Mouse (Mus musculus): ENCODE results near the gene Tlr13. TPM values are rescaled to one million over a fixed set of nuclear protein-coding genes. Genes with fewer than 3 reads are reported as not detected.
"Not testable (repeated sequence)": the region's sequence is repeated elsewhere in the genome, so short reads cannot be mapped to it uniquely, and the experiment has no call there.

Gene Tlr13
- total and polyA plus RNA-seq, 2 experiments from 2014 or later, result 0.38 to 0.78 TPM

DNA sequence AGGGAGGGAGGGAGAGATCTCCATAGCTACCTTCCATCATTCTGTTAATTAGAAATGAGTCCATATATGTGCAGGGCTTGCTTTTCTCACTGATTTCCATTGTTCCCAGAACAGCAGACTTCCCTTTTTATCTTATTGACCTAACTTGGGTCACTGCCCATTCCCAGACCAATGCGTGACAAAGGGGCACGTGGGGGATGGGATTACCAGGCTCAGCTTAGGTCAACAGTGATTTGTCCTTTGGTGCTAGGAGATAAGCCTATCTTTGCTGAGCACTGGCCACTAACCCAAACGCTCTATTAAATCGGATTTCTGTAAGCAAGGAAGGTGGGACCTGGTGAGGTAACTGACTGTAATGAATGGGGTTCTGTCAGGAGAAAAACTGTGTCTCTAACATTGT lies 41.3 kb downstream of the Tlr13 start:
- peaks cover 8% of the 10 kb centered on the region; the same call in 1 of the 2 replicates for H3K4me1 ChIP-seq (ENCODE audit: insufficient read depth, low read length)
- no peak overlapping the region for H3K9ac ChIP-seq (replicated peaks; ENCODE audit: low read length)
- TF ChIP-seq CTCF (IDR thresholded peaks at IDR 0.05; ENCODE audit: low read depth), result no peak
- no peaks in the 10 kb centered on the region for H3K27me3 ChIP-seq (ENCODE audit: insufficient read depth, low read length)
- no peak for ATAC-seq
- no peak overlapping the region for H3K4me3 ChIP-seq (ENCODE audit: low read length)
- H3K9me3 ChIP-seq (ENCODE audit: low read length), result no peaks in the 10 kb centered on the region
- WGBS, result 42% methylated on average over 4 of the region's 4 CpGs
- no peaks in the 10 kb centered on the region for H3K36me3 ChIP-seq (ENCODE audit: insufficient read depth, low read length)
- no peak for DNase-seq (ENCODE audit: low spot score)
- no peak overlapping the region for H3K4me2 ChIP-seq (ENCODE audit: low read depth, low read length)
- no peak overlapping the region for H3K27ac ChIP-seq

DNA sequence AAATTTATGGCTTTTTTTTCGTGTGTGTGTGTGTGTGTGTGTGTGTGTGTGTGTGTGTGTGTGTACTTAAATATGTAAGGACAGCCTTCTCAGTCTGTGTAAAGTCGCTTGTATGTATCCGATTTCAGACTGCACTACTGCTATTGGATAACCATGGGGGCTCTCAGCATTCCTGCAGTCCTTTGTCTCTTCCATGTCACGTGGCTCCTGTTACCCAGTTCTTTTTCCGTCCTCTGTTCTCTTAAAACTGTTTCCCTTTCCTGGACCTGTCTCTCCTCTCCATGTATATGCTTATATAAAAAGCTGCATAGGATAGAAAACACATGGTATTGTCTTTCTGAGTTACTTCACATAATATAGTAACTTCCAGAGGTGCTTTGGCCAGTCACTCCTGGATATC lies 42.7 kb downstream of the Tlr13 start:
- peak; percentile 7 for DNase-seq (ENCODE audit: low spot score)

DNA sequence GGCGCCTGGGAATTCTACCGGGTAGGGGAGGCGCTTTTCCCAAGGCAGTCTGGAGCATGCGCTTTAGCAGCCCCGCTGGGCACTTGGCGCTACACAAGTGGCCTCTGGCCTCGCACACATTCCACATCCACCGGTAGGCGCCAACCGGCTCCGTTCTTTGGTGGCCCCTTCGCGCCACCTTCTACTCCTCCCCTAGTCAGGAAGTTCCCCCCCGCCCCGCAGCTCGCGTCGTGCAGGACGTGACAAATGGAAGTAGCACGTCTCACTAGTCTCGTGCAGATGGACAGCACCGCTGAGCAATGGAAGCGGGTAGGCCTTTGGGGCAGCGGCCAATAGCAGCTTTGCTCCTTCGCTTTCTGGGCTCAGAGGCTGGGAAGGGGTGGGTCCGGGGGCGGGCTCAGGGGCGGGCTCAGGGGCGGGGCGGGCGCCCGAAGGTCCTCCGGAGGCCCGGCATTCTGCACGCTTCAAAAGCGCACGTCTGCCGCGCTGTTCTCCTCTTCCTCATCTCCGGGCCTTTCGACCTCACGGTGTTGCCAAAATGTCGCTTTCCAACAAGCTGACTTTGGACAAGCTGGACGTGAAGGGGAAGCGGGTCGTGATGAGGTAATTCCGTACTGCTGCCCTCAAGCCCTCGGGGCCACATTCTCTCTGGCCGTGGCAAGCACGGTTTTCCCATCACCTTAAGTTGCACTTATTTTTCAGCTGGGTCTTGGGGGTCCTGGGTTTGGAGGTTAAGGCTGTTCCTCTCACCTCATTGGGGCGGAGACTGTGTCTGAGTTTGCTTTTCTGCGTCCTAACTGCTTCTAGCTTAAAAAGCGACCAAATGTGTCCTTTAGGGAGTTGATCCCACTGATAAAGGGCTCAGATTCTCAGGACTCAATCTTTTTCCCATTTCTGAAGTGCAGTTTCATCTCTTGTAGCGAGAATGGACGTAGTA lies 44.0 kb downstream of the Tlr13 start, which contains the start of gene Pgk1:
Gene Pgk1 (plus strand): TSS at position 388 of the 937 bp plus-strand sequence.
- peak; percentile 18; the same call in 1 of the 2 replicates for TF ChIP-seq CTCF (IDR thresholded peaks at IDR 0.05; ENCODE audit: low read depth)
- 25% methylated on average over 55 of the region's 55 CpGs for WGBS
- peak within 1 kb of the TSS; percentile 66 for H3K27ac ChIP-seq

More for the DNA sequence above, 42.7 kb downstream of the Tlr13 start:
- TF ChIP-seq CTCF (IDR thresholded peaks at IDR 0.05; ENCODE audit: low read depth), result no peak
- H3K4me1 ChIP-seq (ENCODE audit: insufficient read depth, low read length), result peaks cover 8% of the 10 kb centered on the region; the same call in 1 of the 2 replicates
- H3K9me3 ChIP-seq (ENCODE audit: low read length), result no peaks in the 10 kb centered on the region
- peak overlapping the region; percentile 41; the same call in 1 of the 2 replicates for H3K4me2 ChIP-seq (ENCODE audit: low read depth, low read length)
- WGBS, result 30% methylated on average over 5 of the region's 5 CpGs
- ATAC-seq, result no peak
- no peaks in the 10 kb centered on the region for H3K27me3 ChIP-seq (ENCODE audit: insufficient read depth, low read length)
- H3K4me3 ChIP-seq (ENCODE audit: low read length), result no peak overlapping the region
- H3K9ac ChIP-seq (replicated peaks; ENCODE audit: low read length), result no peak overlapping the region
- peak overlapping the region; percentile 66; the same call in 1 of the 2 replicates for H3K27ac ChIP-seq
- H3K36me3 ChIP-seq (ENCODE audit: insufficient read depth, low read length), result no peaks in the 10 kb centered on the region

DNA sequence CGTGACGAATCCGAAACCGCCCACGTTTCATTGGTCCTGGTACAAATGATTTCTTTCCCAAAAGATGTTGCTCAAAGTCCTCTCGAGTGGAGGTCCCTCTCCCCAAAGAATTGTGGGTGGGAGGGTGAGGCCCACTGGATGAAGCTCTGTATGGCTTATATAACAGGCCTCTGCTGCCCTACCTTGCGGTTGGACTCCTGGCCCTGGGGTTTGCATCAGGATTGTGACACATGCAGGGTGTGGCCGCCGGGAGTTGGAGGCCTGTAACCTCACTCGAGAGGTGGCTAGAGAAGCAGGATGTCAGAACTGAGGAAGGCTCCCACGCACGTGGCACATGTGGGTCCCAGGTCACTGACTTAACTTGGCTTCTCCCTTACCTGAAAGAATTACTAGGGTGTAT lies 44.7 kb downstream of the Tlr13 start:
- Histone ChIP-seq H3K36me3 (ENCODE audit: insufficient read depth, low read length) (no peaks in the 10 kb centered on the region), H3K9ac (replicated peaks; ENCODE audit: low read length) (peak overlapping the region; percentile 53), H3K4me3 (ENCODE audit: low read length) (peak overlapping the region; percentile 48), H3K27ac (no peak overlapping the region), H3K4me1 (ENCODE audit: insufficient read depth, low read length) (peaks cover 8% of the 10 kb centered on the region; the same call in 1 of the 2 replicates), H3K27me3 (ENCODE audit: insufficient read depth, low read length) (no peaks in the 10 kb centered on the region), H3K4me2 (ENCODE audit: low read depth, low read length) (peak overlapping the region; percentile 52), H3K9me3 (ENCODE audit: low read length) (no peaks in the 10 kb centered on the region)
- DNase-seq (ENCODE audit: low spot score), result no peak
- TF ChIP-seq CTCF (IDR thresholded peaks at IDR 0.05; ENCODE audit: low read depth), result no peak
- 32% methylated on average over 12 of the region's 12 CpGs for WGBS
- ATAC-seq, result no peak

More for the DNA sequence above, 44.0 kb downstream of the Tlr13 start, which contains the start of gene Pgk1:
- Histone ChIP-seq H3K4me1 (ENCODE audit: insufficient read depth, low read length) (peaks cover 8% of the 10 kb centered on the region; the same call in 1 of the 2 replicates), H3K4me3 (ENCODE audit: low read length) (peak within 1 kb of the TSS; percentile 48), H3K9ac (replicated peaks; ENCODE audit: low read length) (peak within 1 kb of the TSS; percentile 53), H3K9me3 (ENCODE audit: low read length) (no peaks in the 10 kb centered on the region), H3K36me3 (ENCODE audit: insufficient read depth, low read length) (no peaks in the 10 kb centered on the region), H3K27me3 (ENCODE audit: insufficient read depth, low read length) (no peaks in the 10 kb centered on the region), H3K4me2 (ENCODE audit: low read depth, low read length) (peak within 1 kb of the TSS; percentile 52)
- ATAC-seq, result peak; percentile 99
- DNase-seq (ENCODE audit: low spot score), result peak; percentile 95

DNA sequence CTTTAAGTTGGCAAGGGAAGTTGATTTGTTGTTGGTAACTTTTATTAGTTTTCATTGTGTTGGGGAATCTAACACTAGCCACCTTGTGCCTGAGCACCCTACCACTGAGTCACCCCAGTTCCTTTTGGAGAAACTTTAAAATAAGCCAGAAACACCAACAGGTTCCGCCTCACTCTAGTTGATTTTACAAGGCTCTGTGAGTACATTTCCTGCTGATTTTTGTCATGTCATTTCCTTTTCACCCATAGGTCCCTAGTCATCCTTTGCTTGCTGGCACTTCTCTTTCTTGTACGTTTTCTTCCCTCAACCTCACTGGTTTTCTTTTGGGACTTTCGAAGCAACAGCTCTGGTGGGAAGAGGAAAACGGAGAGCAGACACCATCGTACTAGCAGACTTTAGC lies 46.4 kb downstream of the Tlr13 start:
- Histone ChIP-seq H3K36me3 (ENCODE audit: insufficient read depth, low read length) (no peaks in the 10 kb centered on the region), H3K4me1 (ENCODE audit: insufficient read depth, low read length) (peaks cover 8% of the 10 kb centered on the region; the same call in 1 of the 2 replicates), H3K27ac (no peak overlapping the region), H3K4me3 (ENCODE audit: low read length) (no peak overlapping the region), H3K9me3 (ENCODE audit: low read length) (no peaks in the 10 kb centered on the region), H3K27me3 (ENCODE audit: insufficient read depth, low read length) (no peaks in the 10 kb centered on the region), H3K9ac (replicated peaks; ENCODE audit: low read length) (no peak overlapping the region), H3K4me2 (ENCODE audit: low read depth, low read length) (peak overlapping the region; percentile 52)
- no peak for TF ChIP-seq CTCF (IDR thresholded peaks at IDR 0.05; ENCODE audit: low read depth)
- WGBS, result 59% methylated on average over 5 of the region's 5 CpGs
- ATAC-seq (no peak), DNase-seq (ENCODE audit: low spot score) (no peak)

DNA sequence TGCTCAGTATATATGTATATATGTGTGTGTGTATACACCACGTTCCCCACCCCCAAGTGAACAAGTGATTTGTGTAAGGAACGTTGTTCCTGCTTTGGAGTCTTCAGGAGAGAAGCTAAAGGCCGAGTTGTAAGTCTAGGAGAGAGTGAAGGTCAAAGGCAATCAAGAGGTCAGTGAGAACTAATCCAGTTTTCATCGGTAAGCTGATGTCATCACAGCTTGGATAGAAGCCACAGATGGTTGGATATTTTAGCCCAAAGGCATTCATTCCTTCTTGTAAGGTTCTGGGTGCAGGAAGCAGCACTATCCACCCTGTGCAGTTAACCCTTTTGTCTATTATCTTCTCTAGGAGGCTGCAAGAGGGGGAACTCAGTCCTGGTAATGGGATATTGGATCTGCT lies 47.1 kb downstream of the Tlr13 start:
- ATAC-seq (no peak), DNase-seq (ENCODE audit: low spot score) (no peak)
- H3K27ac ChIP-seq, result no peak overlapping the region
- H3K9me3 ChIP-seq (ENCODE audit: low read length), result no peaks in the 10 kb centered on the region
- H3K4me2 ChIP-seq (ENCODE audit: low read depth, low read length), result 0 out of 2 replicates have a peak overlapping the region, but pooled peaks have one; percentile 52
- H3K36me3 ChIP-seq (ENCODE audit: insufficient read depth, low read length), result no peaks in the 10 kb centered on the region
- no peak overlapping the region for H3K9ac ChIP-seq (replicated peaks; ENCODE audit: low read length)
- 43% methylated on average over 4 of the region's 4 CpGs for WGBS
- no peak for TF ChIP-seq CTCF (IDR thresholded peaks at IDR 0.05; ENCODE audit: low read depth)
- peaks cover 8% of the 10 kb centered on the region; the same call in 1 of the 2 replicates for H3K4me1 ChIP-seq (ENCODE audit: insufficient read depth, low read length)
- no peaks in the 10 kb centered on the region for H3K27me3 ChIP-seq (ENCODE audit: insufficient read depth, low read length)
- H3K4me3 ChIP-seq (ENCODE audit: low read length), result no peak overlapping the region

DNA sequence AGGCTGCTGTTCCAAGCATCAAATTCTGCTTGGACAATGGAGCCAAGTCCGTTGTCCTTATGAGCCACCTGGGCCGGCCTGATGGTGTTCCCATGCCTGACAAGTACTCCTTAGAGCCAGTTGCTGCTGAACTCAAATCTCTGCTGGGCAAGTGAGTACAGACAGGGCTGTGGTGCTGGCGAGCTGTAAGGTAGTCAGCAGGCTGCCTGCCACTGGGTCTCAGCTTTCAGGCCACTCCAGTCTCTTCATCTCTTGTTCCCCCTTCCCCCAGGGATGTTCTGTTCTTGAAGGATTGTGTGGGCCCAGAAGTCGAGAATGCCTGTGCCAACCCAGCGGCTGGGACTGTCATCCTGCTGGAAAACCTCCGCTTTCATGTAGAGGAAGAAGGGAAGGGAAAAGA lies 51.4 kb downstream of the Tlr13 start:
- H3K4me1 ChIP-seq (ENCODE audit: insufficient read depth, low read length); H3K9ac ChIP-seq (replicated peaks; ENCODE audit: low read length); H3K27me3 ChIP-seq (ENCODE audit: insufficient read depth, low read length); DNase-seq (ENCODE audit: low spot score); H3K9me3 ChIP-seq (ENCODE audit: low read length); H3K4me3 ChIP-seq (ENCODE audit: low read length); ATAC-seq; H3K36me3 ChIP-seq (ENCODE audit: insufficient read depth, low read length); H3K4me2 ChIP-seq (ENCODE audit: low read depth, low read length); H3K27ac ChIP-seq: not testable (repeated sequence)
- WGBS, result 87% methylated on average over 6 of the region's 6 CpGs
